Mouse (Mus musculus) liver, embryonic 14 days (tissue): ENCODE measurements around the gene Ttll7. TPM values are rescaled to one million over a fixed set of nuclear protein-coding genes. Genes with fewer than 3 reads are reported as not detected.

Experiments used
- polyA plus RNA-seq: library from polyadenylated mRNA; depleted of rRNA; stranded (reverse); fragments of >200 nt; gene quantifications from 2 replicates; pipeline ENCODE4 v1.2.3, GENCODE M21; 2012; rRNA removed

The Ttll7 gene
- polyA plus RNA-seq = 0.24 and 0.25 TPM in 2 replicates

GRCm38 (mm10) chr3:146851966-146852891, at the start of gene Ttll7:
Gene Ttll7, plus strand, starts transcription at chr3:146852367.

DNA sequence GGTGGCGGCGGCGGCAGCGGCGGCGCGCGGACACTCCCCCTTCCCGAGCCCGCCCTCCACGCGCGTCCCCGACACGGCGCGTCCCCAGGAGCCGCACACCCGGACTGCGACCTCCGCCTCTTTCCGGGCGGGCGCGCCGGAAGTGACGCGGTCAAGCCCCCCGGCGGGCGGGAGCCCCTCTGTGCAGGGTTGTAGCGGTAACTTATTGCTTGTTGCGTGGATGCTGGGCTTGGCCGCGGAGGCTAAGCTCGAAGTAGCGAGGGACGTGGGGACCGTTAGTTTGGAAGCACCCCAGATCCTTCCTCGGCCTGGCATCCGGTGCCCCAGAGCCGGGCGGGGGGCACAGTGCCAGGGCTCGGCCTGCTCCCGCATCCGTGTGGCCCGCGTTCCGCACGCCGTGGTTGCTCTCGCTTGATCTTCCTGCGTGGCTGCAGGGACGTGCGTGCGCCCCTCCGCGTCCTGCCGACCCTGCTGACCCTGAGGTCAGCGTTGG, 39.2 kb upstream of the Ttll7 start, which contains the start of gene Prkacb:
TSS of gene Prkacb (minus strand) at position 90 of the 493 bp plus-strand sequence.

Other genes starting within 250 kb of the Ttll7 start
- 0.40 and 0.41 TPM in 2 replicates for gene Dnase2b, start 236.8 kb upstream of the Ttll7 start, polyA plus RNA-seq
- gene 4930503B20Rik, start 201.1 kb upstream of the Ttll7 start, polyA plus RNA-seq = not detected in 2 replicates
- 0.08 and 0.10 TPM in 2 replicates for gene Samd13, start 166.8 kb upstream of the Ttll7 start, polyA plus RNA-seq
- gene Prkacb, start 39.4 kb upstream of the Ttll7 start, polyA plus RNA-seq = 6.0 and 6.8 TPM in 2 replicates